Mouse (Mus musculus) heart, postnatal 14 days (tissue): ENCODE data around the gene Pigo. TPM values are rescaled to one million over a fixed set of nuclear protein-coding genes. Genes with fewer than 3 reads are reported as not detected.

Experiments
- DNase-seq, 2 experiments: peaks; one replicate each; pipeline ENCODE4 v3.0.0; 2021 to 2022
- intact Hi-C: fragments of 180-260 bp; cut with DNase I; formaldehyde crosslinking; loops from one replicate; pipeline ENCODE4 v1.15.1; 2025
- total RNA-seq, 2 experiments: library from RNA; stranded (reverse); gene quantifications; 2 replicates each; pipeline ENCODE4 v1.2.3; 2021

Pigo gene
- total RNA-seq, 2 experiments from 2014 or later = 22.1 to 24.5 TPM

DNA sequence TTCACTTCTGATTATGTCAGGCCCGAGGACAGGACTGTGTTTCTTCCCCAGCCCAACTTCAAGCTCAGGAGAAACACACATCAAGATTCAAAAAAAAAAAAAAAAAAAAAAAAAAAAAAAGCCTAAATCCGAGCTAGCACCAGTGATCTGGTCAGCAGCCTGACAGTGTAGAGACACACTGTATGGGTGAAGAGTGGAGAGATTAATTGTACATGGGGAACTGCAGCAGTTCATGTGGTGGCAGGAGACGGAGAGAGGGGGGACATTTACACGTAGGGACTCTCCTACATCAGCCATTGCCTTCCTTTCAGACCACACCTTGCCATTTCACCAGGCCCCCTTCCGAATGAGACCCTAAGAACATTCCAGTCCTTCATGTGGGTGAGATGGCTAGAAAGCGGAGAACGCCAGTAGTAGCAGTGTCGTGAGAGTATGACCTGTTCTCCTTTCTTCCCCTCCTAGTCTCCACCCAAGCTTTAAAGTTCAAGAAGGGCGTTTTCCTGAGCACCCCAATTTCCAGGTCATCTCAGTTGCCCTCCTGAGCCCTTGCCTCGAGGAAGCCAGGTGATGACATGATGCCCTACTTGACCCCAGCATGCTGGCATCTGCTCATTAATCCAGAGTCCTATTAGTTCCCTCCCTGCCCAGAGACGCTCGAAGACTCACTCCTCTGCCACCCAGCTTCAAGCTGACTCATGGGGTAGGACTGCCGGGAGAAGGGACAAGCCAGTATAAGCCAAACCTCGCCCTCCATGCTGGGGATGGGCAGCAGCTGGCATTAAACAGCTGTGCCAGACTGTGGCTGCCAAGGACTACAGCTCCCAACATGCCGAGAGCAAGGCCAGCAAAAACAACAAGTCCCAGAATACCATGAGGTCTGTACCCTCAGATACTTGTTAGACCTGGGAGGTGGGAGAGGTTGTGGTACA lies 13.2 kb upstream of the Pigo start:
- intact Hi-C loops = no loop called here

GRCm38 (mm10) chr4:43037860-43038566 lies 12.4 kb upstream of the Pigo start:
- DNase-seq = no peak
- intact Hi-C loops = no loop called here

More for the DNA sequence above, 13.2 kb upstream of the Pigo start:
- peak in 1 of 2 experiments; percentile 61 for DNase-seq

GRCm38 (mm10) chr4:43036356-43036755 lies 10.7 kb upstream of the Pigo start:
- DNase-seq = no peak
- intact Hi-C loops = no loop called here

DNA sequence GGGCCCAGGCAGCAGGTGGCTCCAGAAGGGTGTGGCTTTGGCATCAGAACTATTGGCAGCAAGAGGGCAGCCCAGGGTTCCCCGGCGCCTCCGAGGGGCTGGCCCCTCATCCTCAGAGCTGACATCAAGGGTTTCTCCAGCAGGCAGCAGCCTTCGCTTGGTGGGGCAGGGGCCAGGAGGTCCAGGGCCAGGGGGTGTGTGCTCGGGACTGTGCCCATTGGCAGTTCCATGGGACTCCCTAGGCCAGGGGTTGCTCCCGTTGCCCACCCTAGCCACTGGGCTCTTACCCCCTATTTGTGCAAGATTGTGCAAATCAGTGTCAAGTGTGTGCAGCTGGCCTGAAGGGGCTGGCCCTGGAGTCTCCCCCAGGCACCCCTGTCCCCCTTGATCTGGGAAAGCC lies 10.2 kb upstream of the Pigo start:
- intact Hi-C loops = no loop called here
- no peak for DNase-seq

GRCm38 (mm10) chr4:43033481-43033880 lies 7.9 kb upstream of the Pigo start:
- DNase-seq = no peak
- intact Hi-C loops = no loop called here

DNA sequence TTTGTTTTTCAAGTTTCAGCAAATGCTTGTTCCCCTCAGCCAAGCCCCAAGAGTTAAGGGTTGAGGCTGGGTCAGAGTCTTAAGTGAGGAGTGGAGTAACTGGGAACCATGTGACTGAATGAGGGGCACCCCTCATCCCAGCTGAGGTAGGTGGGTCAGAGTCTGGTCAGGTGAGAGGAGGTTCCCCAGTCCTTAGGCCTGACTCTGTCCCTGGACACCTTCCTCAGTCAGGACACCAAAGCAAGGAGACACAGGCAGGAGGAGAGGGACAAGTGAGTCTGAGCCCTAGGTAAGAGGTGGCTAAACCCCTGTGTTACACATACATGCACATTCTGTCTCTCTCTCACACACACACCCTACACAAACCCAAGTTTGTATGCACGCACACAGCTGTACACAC lies 6.9 kb upstream of the Pigo start:
- no peak for DNase-seq
- intact Hi-C loops = no loop called here

GRCm38 (mm10) chr4:43031237-43031995 lies 5.8 kb upstream of the Pigo start, which contains the start of gene Stoml2:
Stoml2 (minus strand) TSS chr4:43031710.
- peak; percentile 90 to 92 for DNase-seq
- intact Hi-C loops = no loop called here

- intact Hi-C loops = no loop called here
- no peak for DNase-seq
Observed at GRCm38 (mm10) chr4:43030780-43031230, 5.2 kb upstream of the Pigo start.

- intact Hi-C loops = no loop called here
- DNase-seq = no peak
Observed at GRCm38 (mm10) chr4:43030352-43030751, 4.7 kb upstream of the Pigo start.

GRCm38 (mm10) chr4:43029749-43030148 lies 4.1 kb upstream of the Pigo start:
- no peak for DNase-seq
- intact Hi-C loops = no loop called here

DNA sequence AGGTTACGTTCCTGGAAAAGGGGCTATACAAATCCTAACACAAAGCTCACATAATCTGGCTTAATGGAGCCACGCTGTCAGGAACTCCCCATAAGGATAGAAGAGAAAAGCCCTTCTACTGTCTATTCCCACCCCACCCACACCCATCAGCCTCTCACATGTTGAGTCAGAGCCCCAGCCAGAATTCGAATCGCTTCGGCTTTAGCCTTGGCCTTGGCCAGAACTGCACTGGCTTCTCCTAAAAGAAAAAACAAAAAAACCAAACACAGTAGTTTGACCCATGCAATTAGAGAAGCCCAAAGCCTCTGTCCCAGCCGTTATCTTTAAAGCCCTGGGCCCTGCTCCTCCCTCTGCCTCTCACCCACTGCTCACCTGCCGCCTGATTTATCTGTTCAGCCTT lies 3.5 kb upstream of the Pigo start:
- DNase-seq = no peak
- intact Hi-C loops = no loop called here

DNA sequence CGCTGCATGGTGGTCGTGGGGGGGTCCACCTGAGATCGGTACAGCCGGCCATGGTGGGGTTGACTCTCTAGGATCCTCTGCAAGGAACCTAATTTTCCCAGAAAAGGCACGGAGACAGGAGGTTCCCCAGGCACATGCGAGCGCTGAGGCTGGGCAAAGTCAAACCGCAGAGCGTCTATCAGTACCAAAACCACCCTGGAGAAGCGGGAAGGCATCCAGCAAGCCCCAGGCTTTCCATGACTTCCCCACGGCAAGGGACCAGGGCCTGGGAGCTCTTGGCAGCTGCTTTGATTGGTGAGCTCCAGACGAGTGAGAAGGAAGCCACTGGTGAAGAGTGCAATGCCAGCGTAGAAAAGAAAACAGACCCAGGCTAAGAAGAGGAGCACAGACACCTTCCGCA lies 946 bp downstream of the Pigo start:
- DNase-seq = no peak
- intact Hi-C loops = loop anchor here (1.0 kb wide), 1 partner anchor 19 kb away; no protein-coding TSS in a partner anchor

DNA sequence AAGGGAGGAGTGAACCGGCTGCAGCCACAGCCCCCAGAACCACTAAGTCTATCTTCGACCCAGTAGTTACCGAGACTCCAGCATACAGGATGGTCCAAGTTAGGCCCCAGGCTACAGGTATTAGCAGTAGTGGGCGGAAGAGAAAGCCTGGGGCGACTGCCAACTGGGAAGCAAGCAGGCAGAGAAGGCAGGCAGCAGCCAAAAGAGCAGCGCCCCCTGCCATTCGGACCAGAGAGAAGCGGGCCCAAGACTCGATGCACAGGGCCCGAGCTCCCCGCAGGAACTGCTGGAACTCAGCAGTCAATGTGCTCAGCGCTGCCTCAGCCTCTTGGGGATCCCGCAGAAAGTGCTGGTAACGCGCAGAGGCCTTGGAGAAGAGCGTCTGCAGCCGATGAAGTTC lies 4.3 kb downstream of the Pigo start:
- DNase-seq = no peak
- intact Hi-C loops = no loop called here

- no peak for DNase-seq
- intact Hi-C loops = no loop called here
Observed at GRCm38 (mm10) chr4:43020876-43021275, 4.7 kb downstream of the Pigo start.

- intact Hi-C loops = no loop called here
- DNase-seq = peak in 1 of 2 experiments; percentile 30
Observed at GRCm38 (mm10) chr4:43019641-43020465, 5.8 kb downstream of the Pigo start.

DNA sequence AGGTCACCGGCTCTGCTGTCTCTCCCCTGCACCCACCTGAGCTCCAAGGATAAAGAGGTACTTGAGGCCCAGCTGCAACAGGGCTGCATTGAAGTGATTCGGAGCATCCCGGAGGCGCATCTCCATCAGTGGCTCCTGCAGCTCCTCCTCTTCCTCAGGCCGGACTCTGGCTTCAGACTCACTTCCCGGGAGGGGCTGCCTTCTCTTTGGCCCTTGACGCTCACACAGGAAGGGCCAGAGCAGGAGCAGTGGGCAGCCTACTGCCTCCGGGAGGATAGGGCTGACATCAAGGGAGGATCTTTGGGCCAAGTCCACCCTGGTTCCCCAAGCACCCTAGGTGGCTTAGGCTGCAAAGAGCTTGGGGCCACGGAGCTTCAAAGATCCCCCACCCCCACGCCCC lies 6.4 kb downstream of the Pigo start:
- DNase-seq = no peak
- intact Hi-C loops = no loop called here

- intact Hi-C loops = no loop called here
- DNase-seq = no peak
Observed at GRCm38 (mm10) chr4:43018156-43018555, 7.5 kb downstream of the Pigo start.

- DNase-seq = no peak
- intact Hi-C loops = no loop called here
Observed at GRCm38 (mm10) chr4:43012091-43012490, 13.5 kb downstream of the Pigo start.

GRCm38 (mm10) chr4:43010161-43011038 lies 15.2 kb downstream of the Pigo start, which contains the start of gene Fancg:
Fancg (minus strand) TSS chr4:43010506.
- peak; percentile 80 to 82 for DNase-seq
- intact Hi-C loops = no loop called here
